Comparison of ENCODE assay signal across 1 mouse cellular context in the genomic region with DNA sequence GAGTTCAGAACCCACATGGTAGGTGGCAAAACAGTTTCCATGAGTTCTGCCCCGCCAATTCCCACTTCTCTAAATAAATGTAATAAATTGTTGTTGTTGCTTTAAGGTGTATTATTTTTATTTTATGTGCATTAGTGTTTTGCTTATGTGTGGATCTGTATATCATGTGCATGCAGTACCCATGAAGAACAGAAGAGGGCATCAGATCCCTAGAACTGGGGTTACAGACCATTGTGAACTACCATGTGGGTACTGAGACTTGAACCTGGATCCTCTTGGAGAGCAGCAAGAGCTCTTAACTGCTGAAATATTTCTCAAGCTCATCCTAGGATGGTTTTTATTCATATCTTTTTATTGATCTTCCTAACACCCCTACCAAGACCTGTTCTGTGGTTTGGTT.
TF ChIP-seq lines count a peak whose summit lies in the region.

No protein-coding gene starts in this region.

TF ChIP-seq in MEL, 35 proteins besides CTCF, POLR2A, EP300 and RAD21 (continued from another document):
- TF ChIP-seq BHLHE40 (IDR thresholded peaks at IDR 0.05; ENCODE audit: borderline replicate concordance, low read depth, low read length) (peak; percentile 13; the same call in 1 of the 2 replicates), SMC3 (IDR thresholded peaks at IDR 0.05; ENCODE audit: low read depth, low read length) (peak; percentile 68), MAZ (IDR thresholded peaks at IDR 0.05; ENCODE audit: low read depth, low read length) (no peak), TBP (IDR thresholded peaks at IDR 0.05; ENCODE audit: low read depth, low read length) (no peak)
